Mouse (Mus musculus) Patski (cell line): Measurements from ENCODE around the gene Commd8. TPM values are rescaled to one million over a fixed set of nuclear protein-coding genes. Genes with fewer than 3 reads are reported as not detected.
"Not testable (repeated sequence)": the region's sequence is repeated elsewhere in the genome, so short reads cannot be mapped to it uniquely, and the experiment has no call there.

Experiments used
- ATAC-seq: fragments of 100-300 bp; one replicate; pipeline ENCODE4 v1.8.0; 2021
- CTCF ChIA-PET: fragments of 350-600 bp; sonication (Branson Sonifier 250); formaldehyde crosslinking; loops from one replicate; lab custom pipeline; 2022; ENCODE audit warnings: inconsistent platforms; lab: Charles Lee
- POLR2A ChIA-PET: fragments of 350-600 bp; sonication (Branson Sonifier 250); formaldehyde crosslinking; loops from one replicate; lab custom pipeline; 2022; ENCODE audit warnings: antibody characterized with exemption, inconsistent platforms; lab: Charles Lee
- DNase-seq: peaks from one replicate; pipeline ENCODE4 v3.0.0-alpha.2; 2011; ENCODE audit warnings: low read depth, low spot score
- H3K27me3 ChIP-seq: fragments of 371-371 bp; one replicate; pipeline ENCODE4 v1.5.1; 2021
- CTCF ChIP-seq: fragments of 100-300 bp; IDR thresholded peaks from one replicate; pipeline ENCODE4 v1.5.1; 2021
- in situ Hi-C: fragments of 300-500 bp; cut with MboI; formaldehyde crosslinking; loops from 3 replicates; pipeline ENCODE4 v1.11.1; 2018; ENCODE audit warnings: low pct_unique_long_range_greater_than_20kb, mixed read lengths
- polyA plus RNA-seq: library from polyadenylated mRNA; unstranded; gene quantifications from one replicate; pipeline ENCODE4 v1.2.3, GENCODE M21; 2021

Gene Commd8
- polyA plus RNA-seq, 1 experiment from 2014 or later = 100 TPM

GRCm38 (mm10) chr5:72175050-72175449 lies 7.1 kb upstream of the Commd8 start:
- no peak for ATAC-seq
- ChIA-PET POLR2A (interaction anchor here (1.0 kb wide), 1 partner anchor 34 kb away, joined by 3 read pairs; no protein-coding TSS in a partner anchor), CTCF (no interaction called here)
- in situ Hi-C loops = loop anchor here (5.0 kb wide), 1 partner anchor 537 kb away; no protein-coding TSS in a partner anchor
- TF ChIP-seq CTCF = no peak
- H3K27me3 ChIP-seq = no peaks in the 10 kb centered on the region
- DNase-seq = no peak

- H3K27me3 ChIP-seq = no peaks in the 10 kb centered on the region
- ChIA-PET CTCF (interaction anchor here (0.7 to 2.6 kb wide), 7 partner anchors 17 to 101 kb away, joined by 3 to 9 read pairs (median 6); no protein-coding TSS in a partner anchor), POLR2A (no interaction called here)
- ATAC-seq (no peak), DNase-seq (no peak)
- TF ChIP-seq CTCF = no peak
- in situ Hi-C loops = loop anchor here (5.0 kb wide), 2 partner anchors 39 to 94 kb away; no protein-coding TSS in a partner anchor
These were observed 5.5 kb upstream of the Commd8 start for GRCm38 (mm10) chr5:72173521-72173920.

GRCm38 (mm10) chr5:72172675-72173074 lies 4.7 kb upstream of the Commd8 start:
- no peaks in the 10 kb centered on the region for H3K27me3 ChIP-seq
- ChIA-PET POLR2A (no interaction called here), CTCF (interaction anchor here (0.7 to 2.6 kb wide), 13 partner anchors 9 to 102 kb away, joined by 3 to 9 read pairs (median 6); no protein-coding TSS in a partner anchor)
- peak; percentile 57 for ATAC-seq
- peak; percentile 49 for DNase-seq
- peak; percentile 65 for TF ChIP-seq CTCF
- in situ Hi-C loops = loop anchor here (5.0 kb wide), 2 partner anchors 40 to 95 kb away; no protein-coding TSS in a partner anchor

GRCm38 (mm10) chr5:72170067-72170466 lies 2.1 kb upstream of the Commd8 start:
- POLR2A ChIA-PET = no interaction called here
- TF ChIP-seq CTCF = no peak
- in situ Hi-C loops = loop anchor here (5.0 kb wide), 2 partner anchors 42 to 97 kb away; no protein-coding TSS in a partner anchor
- no peaks in the 10 kb centered on the region for H3K27me3 ChIP-seq
- DNase-seq = no peak
- CTCF ChIA-PET = interaction anchor here (1.2 to 1.5 kb wide), 3 partner anchors 17 to 40 kb away, joined by 3 to 5 read pairs (median 4); no protein-coding TSS in a partner anchor
- no peak for ATAC-seq

GRCm38 (mm10) chr5:72168285-72168621 lies 264 bp upstream of the Commd8 start:
- H3K27me3 ChIP-seq = no peaks in the 10 kb centered on the region
- TF ChIP-seq CTCF = no peak
- ATAC-seq = peak; percentile 2
- CTCF ChIA-PET = interaction anchor here (1.3 kb wide), 1 partner anchor 9 kb away, joined by 3 read pairs; no protein-coding TSS in a partner anchor
- POLR2A ChIA-PET = no interaction called here
- DNase-seq = no peak
- in situ Hi-C loops = no loop called here

GRCm38 (mm10) chr5:72164386-72164785 lies 3.6 kb downstream of the Commd8 start:
- ChIA-PET CTCF (interaction anchor here (1.9 kb wide), 1 partner anchor 8 kb away, joined by 7 read pairs; no protein-coding TSS in a partner anchor), POLR2A (no interaction called here)
- DNase-seq = no peak
- in situ Hi-C loops = no loop called here
- H3K27me3 ChIP-seq = no peaks in the 10 kb centered on the region
- no peak for TF ChIP-seq CTCF
- ATAC-seq = no peak

GRCm38 (mm10) chr5:72162855-72163254 lies 5.1 kb downstream of the Commd8 start:
- no peaks in the 10 kb centered on the region for H3K27me3 ChIP-seq
- TF ChIP-seq CTCF = no peak
- in situ Hi-C loops = no loop called here
- ATAC-seq (no peak), DNase-seq (no peak)
- POLR2A ChIA-PET = no interaction called here
- CTCF ChIA-PET = interaction anchor here (1.4 to 1.7 kb wide), 2 partner anchors 18 to 41 kb away, joined by 4 to 5 read pairs; no protein-coding TSS in a partner anchor

GRCm38 (mm10) chr5:72160781-72161485 lies 7.1 kb downstream of the Commd8 start:
- in situ Hi-C loops = no loop called here
- ChIA-PET CTCF (interaction anchor here (1.2 kb wide), 2 partner anchors 15 to 89 kb away, joined by 3 read pairs; no protein-coding TSS in a partner anchor), POLR2A (no interaction called here)
- DNase-seq (no peak), ATAC-seq (no peak)
- TF ChIP-seq CTCF = no peak
- H3K27me3 ChIP-seq = no peaks in the 10 kb centered on the region

GRCm38 (mm10) chr5:72159537-72159936 lies 8.5 kb downstream of the Commd8 start:
- no peak for TF ChIP-seq CTCF
- POLR2A ChIA-PET = no interaction called here
- CTCF ChIA-PET = no interaction called here
- no peaks in the 10 kb centered on the region for H3K27me3 ChIP-seq
- in situ Hi-C loops = no loop called here
- no peak for DNase-seq
- ATAC-seq = no peak

GRCm38 (mm10) chr5:72158667-72159066 lies 9.3 kb downstream of the Commd8 start:
- CTCF ChIA-PET = interaction anchor here (1.0 to 2.0 kb wide), 3 partner anchors 9 to 14 kb away, joined by 3 to 7 read pairs (median 5); partner anchors contain the start of gene Commd8
- no peak for DNase-seq
- POLR2A ChIA-PET = no interaction called here
- in situ Hi-C loops = no loop called here
- TF ChIP-seq CTCF = no peak
- H3K27me3 ChIP-seq = no peaks in the 10 kb centered on the region
- ATAC-seq = no peak

- no peak for TF ChIP-seq CTCF
- CTCF ChIA-PET = no interaction called here
- ATAC-seq (no peak), DNase-seq (no peak)
- POLR2A ChIA-PET = no interaction called here
- in situ Hi-C loops = no loop called here
- no peaks in the 10 kb centered on the region for H3K27me3 ChIP-seq
These were observed 11.4 kb downstream of the Commd8 start for GRCm38 (mm10) chr5:72156598-72156997.

- H3K27me3 ChIP-seq, POLR2A ChIA-PET, DNase-seq, in situ Hi-C loops, ATAC-seq, CTCF ChIA-PET: not testable (repeated sequence)
These were observed 12.3 kb downstream of the Commd8 start for GRCm38 (mm10) chr5:72155686-72156085.
